Mouse (Mus musculus): ENCODE data around the gene Gm17657. TPM values are rescaled to one million over a fixed set of nuclear protein-coding genes. Genes with fewer than 3 reads are reported as not detected.
A peak's percentile ranks its signal among the peaks of the same experiment; 100 is the strongest.

Gm17657 gene
- total RNA-seq, 2 experiments from 2014 or later, result not detected

GRCm38 (mm10) chr17:29489971-29490712 lies 59.3 kb downstream of the Gm17657 start:
- ATAC-seq (ENCODE audit: poor library complexity, severe bottlenecking), result peak; percentile 73

GRCm38 (mm10) chr17:29488978-29489970 lies 60.2 kb downstream of the Gm17657 start:
- ATAC-seq (ENCODE audit: poor library complexity, severe bottlenecking), result peak; percentile 36

- ATAC-seq (ENCODE audit: poor library complexity, severe bottlenecking), result no peak
These were observed 61.0 kb downstream of the Gm17657 start for GRCm38 (mm10) chr17:29488257-29488977.

GRCm38 (mm10) chr17:29485336-29486233 lies 63.9 kb downstream of the Gm17657 start:
- ATAC-seq (ENCODE audit: poor library complexity, severe bottlenecking), result no peak

GRCm38 (mm10) chr17:29484431-29484830 lies 65.0 kb downstream of the Gm17657 start:
- ATAC-seq (ENCODE audit: poor library complexity, severe bottlenecking), result no peak

- ATAC-seq (ENCODE audit: poor library complexity, severe bottlenecking), result no peak
These were observed 66.2 kb downstream of the Gm17657 start for GRCm38 (mm10) chr17:29483282-29483681.

GRCm38 (mm10) chr17:29482632-29483031 lies 66.8 kb downstream of the Gm17657 start:
- ATAC-seq (ENCODE audit: poor library complexity, severe bottlenecking), result no peak

- no peak for ATAC-seq (ENCODE audit: poor library complexity, severe bottlenecking)
These were observed 69.2 kb downstream of the Gm17657 start for GRCm38 (mm10) chr17:29480256-29480655.

- ATAC-seq (ENCODE audit: poor library complexity, severe bottlenecking), result peak; percentile 59
These were observed 71.2 kb downstream of the Gm17657 start for GRCm38 (mm10) chr17:29478271-29478670.

- no peak for ATAC-seq (ENCODE audit: poor library complexity, severe bottlenecking)
These were observed 72.1 kb downstream of the Gm17657 start for GRCm38 (mm10) chr17:29477357-29477756.

GRCm38 (mm10) chr17:29476461-29476860 lies 73.0 kb downstream of the Gm17657 start:
- no peak for ATAC-seq (ENCODE audit: poor library complexity, severe bottlenecking)

- ATAC-seq (ENCODE audit: poor library complexity, severe bottlenecking), result no peak
These were observed 74.3 kb downstream of the Gm17657 start for GRCm38 (mm10) chr17:29475142-29475541.

GRCm38 (mm10) chr17:29474036-29474435 lies 75.4 kb downstream of the Gm17657 start:
- no peak for ATAC-seq (ENCODE audit: poor library complexity, severe bottlenecking)

- no peak for ATAC-seq (ENCODE audit: poor library complexity, severe bottlenecking)
These were observed 76.0 kb downstream of the Gm17657 start for GRCm38 (mm10) chr17:29473466-29473865.

Other genes starting within 250 kb of the Gm17657 start
- gene Pi16, start 232.0 kb downstream of the Gm17657 start, total RNA-seq (2015), result 32.6 and 44.2 TPM in 2 replicates
- 59.2 and 64.7 TPM in 2 replicates for gene Pi16, start 232.0 kb downstream of the Gm17657 start, total RNA-seq (2017)
- 111 and 128 TPM in 2 replicates for gene Mtch1, start 201.7 kb downstream of the Gm17657 start, total RNA-seq (2015)
- gene Mtch1, start 201.7 kb downstream of the Gm17657 start, total RNA-seq (2017), result 84.1 and 107 TPM in 2 replicates
- 44.8 and 47.7 TPM in 2 replicates for gene Fgd2, start 188.7 kb downstream of the Gm17657 start, total RNA-seq (2015)
- 45.5 and 48.0 TPM in 2 replicates for gene Fgd2, start 188.7 kb downstream of the Gm17657 start, total RNA-seq (2017)
- gene Pim1, start 58.9 kb downstream of the Gm17657 start, total RNA-seq (2015), result 65.2 and 66.9 TPM in 2 replicates
- 155 and 168 TPM in 2 replicates for gene Pim1, start 58.9 kb downstream of the Gm17657 start, total RNA-seq (2017)
- gene Tbc1d22b, start 147 bp upstream of the Gm17657 start, total RNA-seq (2015), result 11.3 and 11.5 TPM in 2 replicates
- 4.9 and 6.8 TPM in 2 replicates for gene Tbc1d22b, start 147 bp upstream of the Gm17657 start, total RNA-seq (2017)
- not detected in 2 replicates for gene Tmem217, start 2.7 kb upstream of the Gm17657 start, total RNA-seq (2015)
- 0.18 and 0.65 TPM in 2 replicates for gene Tmem217, start 2.7 kb upstream of the Gm17657 start, total RNA-seq (2017)
- 17.5 and 24.2 TPM in 2 replicates for gene Rnf8, start 65.2 kb upstream of the Gm17657 start, total RNA-seq (2015)
- 28.1 and 31.8 TPM in 2 replicates for gene Rnf8, start 65.2 kb upstream of the Gm17657 start, total RNA-seq (2017)
- gene Gm28043, start 65.2 kb upstream of the Gm17657 start, total RNA-seq (2015), result 1.7 and 2.1 TPM in 2 replicates
- 9.3 and 11.6 TPM in 2 replicates for gene Gm28043, start 65.2 kb upstream of the Gm17657 start, total RNA-seq (2017)
- gene Cmtr1, start 111.0 kb upstream of the Gm17657 start, total RNA-seq (2015), result 31.4 and 43.2 TPM in 2 replicates
- gene Cmtr1, start 111.0 kb upstream of the Gm17657 start, total RNA-seq (2017), result 242 and 307 TPM in 2 replicates
- 14.0 and 17.2 TPM in 2 replicates for gene Ccdc167, start 167.4 kb upstream of the Gm17657 start, total RNA-seq (2015)
- gene Ccdc167, start 167.4 kb upstream of the Gm17657 start, total RNA-seq (2017), result 8.9 and 11.5 TPM in 2 replicates